Mouse (Mus musculus): ENCODE data around the gene Dnase2a.

DNA sequence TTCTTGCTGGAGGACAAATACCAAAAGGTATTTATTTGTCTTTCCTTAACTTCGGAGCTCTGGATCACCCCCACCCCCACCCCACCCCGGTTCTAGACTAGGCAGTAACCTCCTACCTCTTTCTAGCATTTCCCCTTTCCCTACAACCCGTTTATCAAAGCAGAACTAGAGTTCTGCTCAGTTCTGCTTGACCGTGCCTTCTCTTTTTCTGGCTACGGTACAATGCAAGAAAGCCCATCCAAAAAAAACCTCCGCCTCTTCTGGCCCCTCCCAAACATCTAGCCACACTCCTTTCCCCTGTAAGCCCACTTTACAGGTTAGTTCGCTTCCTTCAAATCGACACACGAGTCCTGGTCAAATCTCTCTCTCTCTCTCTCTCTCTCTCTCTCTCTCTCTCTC lies 5.1 kb downstream of the Dnase2a start:
- no peak for TF ChIP-seq POLR2A (IDR thresholded peaks at IDR 0.05; ENCODE audit: borderline replicate concordance, insufficient read depth, low read length)
- no peak for TF ChIP-seq CTCF (IDR thresholded peaks at IDR 0.05; ENCODE audit: borderline replicate concordance, insufficient read depth, low read depth, low read length)

Data from cerebellum, adult 2 months (tissue).